Mouse (Mus musculus) kidney, adult 2 months (tissue): Measurements from ENCODE around the gene Susd4.

Source experiments
- CTCF ChIP-seq: fragments of 200-500 bp; conservative IDR thresholded peaks from 2 replicates; pipeline ENCODE4 v1.5.1; 2011; ENCODE audit warnings: low read depth, mild to moderate bottlenecking, control low read depth, low read length, moderate library complexity, mixed read lengths; ENCODE audit not compliant: insufficient read depth, insufficient read length
- POLR2A ChIP-seq: fragments of 200-500 bp; IDR thresholded peaks from one replicate; pipeline ENCODE4 v1.6.1; 2011; ENCODE audit warnings: low read depth, low read length, control low read depth

- TF ChIP-seq CTCF (no peak), POLR2A (no peak)
Measured at GRCm38 (mm10) chr1:182794221-182794620, 30.6 kb downstream of the Susd4 start.
